ENCODE assay signal across 22 mouse cellular contexts in the genomic region with DNA sequence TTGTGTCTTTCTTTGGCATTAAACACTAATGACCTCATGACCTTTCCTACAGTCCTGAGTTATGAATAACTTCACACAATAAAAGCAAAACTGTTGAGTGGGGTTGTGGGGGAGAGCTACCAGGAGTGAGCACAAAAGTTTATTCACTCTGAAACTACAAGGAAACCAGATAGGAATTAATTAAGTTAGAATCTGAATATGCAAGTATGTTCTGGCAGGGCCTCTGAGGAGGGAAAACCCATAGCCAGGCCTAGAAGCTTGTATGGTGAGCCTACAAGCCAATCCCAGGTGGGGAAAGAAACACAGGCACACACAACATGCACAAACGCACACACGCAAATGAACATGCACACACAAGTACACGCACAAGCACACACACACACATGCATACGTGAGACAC.
"Had no signal": no experiment of that assay in that cellular context is flagged by ENCODE, and none has a peak within 500 bp of the region (broad histone marks: within the 10 kb centered on the region; RNA-seq: fewer than 3 reads in every experiment).

No protein-coding gene starts in this region.

- H3K4me3 ChIP-seq: liver, embryonic 15.5 days; lung, embryonic 15.5 days; midbrain, embryonic 10.5 days; midbrain, embryonic 12.5 days; myocyte; neural tube, embryonic 13.5 days; neural tube, embryonic 15.5 days had no signal

- H3K36me3 ChIP-seq: liver, embryonic 15.5 days; lung, embryonic 15.5 days; midbrain, embryonic 10.5 days; midbrain, embryonic 12.5 days; neural tube, embryonic 13.5 days; neural tube, embryonic 15.5 days had no signal

- H3K27me3 ChIP-seq: lung, embryonic 15.5 days; midbrain, embryonic 12.5 days; neural tube, embryonic 13.5 days; neural tube, embryonic 15.5 days had no signal

- H3K4me1 ChIP-seq: lung, embryonic 15.5 days; midbrain, embryonic 10.5 days; midbrain, embryonic 12.5 days; neural tube, embryonic 13.5 days; neural tube, embryonic 15.5 days had no signal

- H3K9me3 ChIP-seq: liver, embryonic 15.5 days; lung, embryonic 15.5 days; midbrain, embryonic 10.5 days; midbrain, embryonic 12.5 days; neural tube, embryonic 13.5 days; neural tube, embryonic 15.5 days had no signal

- DNase-seq: liver, postnatal 0 days; lung, adult 2 months; lung, postnatal 14 days; lung, postnatal 36 days; midbrain, embryonic 14.5 days; retina, postnatal 1 day; right cerebral cortex, adult 18-20 months; right cerebral cortex, postnatal 25 days; right cerebral cortex, postnatal 4 days; spleen, adult 18-20 months; thymus, adult 18-20 months; thymus, postnatal 14 days; thymus, postnatal 36 days had no signal

- H3K27ac ChIP-seq: liver, embryonic 15.5 days; lung, embryonic 15.5 days; midbrain, embryonic 10.5 days; midbrain, embryonic 12.5 days; neural tube, embryonic 13.5 days; neural tube, embryonic 15.5 days had no signal

- ATAC-seq: liver, postnatal 0 days; lung, postnatal 0 days; midbrain, embryonic 16.5 days had no signal
